Mouse (Mus musculus) left cerebral cortex, adult 8-10 months (tissue): ENCODE data around the gene Sirt1. TPM values are rescaled to one million over a fixed set of nuclear protein-coding genes. Genes with fewer than 3 reads are reported as not detected.
A peak's percentile ranks its signal among the peaks of the same experiment; 100 is the strongest.

Experiments
- DNase-seq, 2 experiments: peaks; one replicate each; pipeline ENCODE4 v3.0.0; 2022; ENCODE audit warnings: low spot score in 2 of 2
- total RNA-seq, 4 experiments: library from RNA; stranded (reverse); gene quantifications; 2 replicates each; pipeline ENCODE4 v1.2.4; 2022

Gene Sirt1
- total RNA-seq, 4 experiments from 2014 or later, result 14.2 to 16.5 (median 14.7) TPM

DNA sequence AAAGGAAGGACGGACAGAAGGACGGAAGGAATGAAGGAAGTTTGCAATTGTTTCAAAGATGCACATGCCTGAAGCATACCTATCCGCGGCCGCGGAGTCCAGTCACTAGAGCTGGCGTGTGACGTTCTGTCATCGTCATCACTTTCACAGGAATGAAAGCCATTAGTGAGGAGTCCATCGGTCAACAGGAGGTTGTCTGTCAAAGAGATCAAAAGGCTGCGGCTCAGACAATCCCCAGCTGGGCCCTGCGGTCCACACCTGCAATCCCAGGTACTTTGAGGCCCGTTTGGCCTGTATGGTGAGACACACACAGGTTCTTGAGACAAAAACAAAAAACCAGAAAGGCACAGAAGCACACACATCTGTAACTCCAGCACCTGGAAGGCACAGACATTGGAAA lies 44.6 kb downstream of the Sirt1 start:
- DNase-seq, result no peak

- no peak for DNase-seq
Observed at GRCm38 (mm10) chr10:63327091-63327490, 54.4 kb downstream of the Sirt1 start.

DNA sequence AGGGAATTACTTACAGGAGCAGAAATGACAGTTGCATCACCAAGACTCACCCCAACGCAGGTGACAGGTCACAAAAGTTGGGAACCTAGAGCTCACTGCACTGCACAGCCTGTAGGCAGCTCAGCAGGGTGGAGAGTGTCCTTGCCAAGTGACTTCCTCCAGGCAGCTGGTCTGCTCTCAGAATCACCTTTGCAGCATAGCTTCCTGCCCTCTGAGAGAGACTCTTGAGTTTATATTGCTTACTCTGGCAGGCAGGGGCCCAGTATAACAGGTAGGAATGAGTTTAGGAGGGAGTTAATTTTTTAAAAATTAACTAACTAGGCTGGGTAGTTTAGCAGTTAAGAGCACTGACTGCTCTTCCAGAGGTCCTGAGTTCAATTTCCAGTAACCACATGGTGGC lies 67.8 kb downstream of the Sirt1 start:
- DNase-seq, result no peak

DNA sequence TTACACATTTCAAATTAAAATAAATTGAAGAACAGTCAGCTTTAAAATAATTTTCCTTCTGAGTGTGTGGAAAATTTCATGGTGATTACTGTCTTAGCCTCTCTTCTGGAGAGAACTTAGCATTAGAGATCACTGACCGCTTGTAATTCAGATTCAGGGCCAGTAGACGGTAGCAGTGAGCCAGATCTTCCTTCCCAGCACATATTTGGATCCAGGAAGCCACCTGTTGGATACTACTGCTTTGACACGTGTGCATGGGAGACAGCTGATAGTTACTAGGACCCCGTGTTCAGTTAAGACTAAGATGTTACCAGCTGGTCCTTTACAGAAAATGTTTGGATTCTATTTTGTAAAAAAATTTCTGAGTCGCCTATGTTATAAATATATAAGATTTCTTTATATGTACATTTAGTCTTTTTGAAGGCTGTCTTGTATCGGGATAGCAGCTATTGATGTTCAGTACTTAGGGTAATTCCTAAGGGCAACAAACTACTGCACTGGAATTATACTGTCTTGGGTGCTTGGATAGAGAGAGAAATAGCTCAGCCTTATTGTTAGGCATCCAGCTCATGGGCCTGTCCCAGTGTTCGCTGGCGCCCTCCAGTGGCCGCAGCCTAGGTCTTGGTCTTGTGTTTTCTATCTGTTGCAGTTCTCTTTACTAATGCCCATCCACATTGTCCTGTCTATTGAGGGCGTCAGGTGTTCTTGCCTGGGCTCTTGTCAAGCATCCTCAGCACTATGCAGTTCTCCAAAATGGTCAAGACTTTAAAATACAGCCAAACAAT lies 72.7 kb downstream of the Sirt1 start:
- peak; percentile 67 to 80 for DNase-seq

DNA sequence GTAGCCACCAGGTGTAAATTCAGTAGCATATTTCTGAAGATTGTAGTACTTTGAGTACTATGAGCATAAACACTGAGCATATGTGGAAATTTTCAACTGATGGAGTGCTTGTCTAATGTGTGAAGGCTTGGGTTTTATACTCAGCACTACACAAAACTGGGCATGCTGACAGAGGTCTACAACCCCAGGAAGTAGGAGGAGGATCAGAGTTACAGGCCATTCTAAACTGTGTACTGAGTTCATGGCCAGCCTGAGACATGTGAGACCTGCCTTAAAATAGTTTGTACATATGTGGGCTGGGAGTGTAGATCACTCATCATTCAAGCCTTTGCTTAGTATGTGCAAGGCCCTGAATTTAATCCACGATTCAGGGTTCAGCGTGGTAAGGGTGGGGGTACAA lies 79.1 kb downstream of the Sirt1 start:
- DNase-seq, result no peak

- no peak for DNase-seq
Observed at GRCm38 (mm10) chr10:63282846-63283245, 98.7 kb downstream of the Sirt1 start.

DNA sequence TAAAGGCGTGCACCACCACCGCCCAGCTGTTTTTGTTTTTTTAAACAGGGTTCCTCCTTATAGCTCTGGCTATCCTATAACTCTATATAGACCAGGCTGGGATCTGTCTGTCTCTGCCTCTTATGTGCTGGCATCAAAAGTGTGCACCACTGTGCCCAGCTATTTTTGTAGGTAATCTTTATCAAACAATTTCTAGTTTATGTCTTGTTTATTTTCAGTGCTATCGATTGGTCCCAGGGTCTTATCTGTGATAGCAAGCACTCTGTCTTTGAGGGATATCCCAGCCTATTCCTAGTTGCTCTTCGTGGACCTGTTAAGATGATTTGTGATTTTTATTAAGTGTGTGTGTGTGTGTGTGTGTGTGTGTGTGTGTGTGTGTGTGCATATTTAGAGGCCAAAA lies 99.1 kb downstream of the Sirt1 start:
- DNase-seq, result no peak

DNA sequence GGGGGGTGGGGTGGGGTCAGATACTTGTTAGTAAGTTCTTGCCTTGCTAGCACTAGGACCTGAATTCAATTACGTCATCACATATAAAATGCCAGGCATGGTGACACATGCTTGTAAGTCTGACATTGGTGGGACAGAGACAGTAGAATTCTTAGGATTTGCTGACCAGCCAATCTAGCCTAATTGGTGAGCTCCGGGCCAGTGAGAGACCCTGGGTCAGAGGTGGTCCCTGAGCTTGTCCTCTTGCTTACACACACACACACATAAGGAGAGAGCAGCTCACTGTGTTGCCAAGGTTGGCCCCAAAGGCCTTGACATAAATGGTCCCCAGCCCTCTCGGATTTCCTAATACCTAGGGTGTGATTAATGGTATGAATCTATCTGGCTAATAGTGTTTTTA lies 101.7 kb downstream of the Sirt1 start:
- DNase-seq, result no peak

DNA sequence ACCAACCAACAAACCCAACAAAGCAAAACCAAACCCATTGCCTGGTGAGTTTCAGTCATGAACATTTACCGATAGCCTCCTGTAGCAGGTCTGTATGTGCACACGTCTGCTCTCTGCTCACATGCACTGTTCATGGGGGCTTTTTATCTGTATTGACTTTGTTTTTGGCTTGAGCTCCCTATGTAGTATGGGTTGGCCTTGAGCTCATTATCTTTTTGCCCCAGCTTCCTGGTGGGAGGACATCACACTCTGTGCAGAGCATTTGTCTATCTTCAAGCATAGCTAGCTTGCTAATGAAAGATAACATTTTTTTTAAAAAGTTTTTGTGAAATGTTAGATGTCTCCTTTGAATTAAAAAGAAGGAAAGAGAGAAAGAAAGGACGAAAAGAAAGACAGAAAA lies 104.5 kb downstream of the Sirt1 start:
- DNase-seq, result no peak

DNA sequence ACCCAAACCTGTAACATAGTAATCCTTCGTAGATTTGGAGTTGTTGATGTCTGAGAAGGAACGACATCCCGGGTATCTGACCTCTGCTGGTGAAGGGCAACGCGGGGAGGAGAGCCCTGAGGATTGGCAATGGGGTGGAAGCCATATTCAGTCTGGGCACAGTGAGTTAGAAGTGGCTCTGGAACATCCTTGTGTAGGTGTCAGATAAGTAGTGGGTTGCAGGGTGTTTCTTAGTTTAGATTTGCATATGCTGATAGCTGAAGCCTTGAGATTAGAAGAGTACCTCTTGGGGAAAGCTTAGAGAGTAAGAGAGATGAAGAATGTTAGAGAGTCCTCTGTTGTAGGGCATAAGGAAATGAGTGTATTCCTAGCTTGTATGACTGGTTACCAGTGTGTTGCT lies 108.6 kb downstream of the Sirt1 start:
- DNase-seq, result no peak

GRCm38 (mm10) chr10:63272401-63272800 lies 109.1 kb downstream of the Sirt1 start:
- no peak for DNase-seq

Other genes with a start within 250 kb of the Sirt1 start
- 1 to 10 TPM; 3.5 to 4.4 (median 4.0) TPM for gene Mypn, start 177.8 kb downstream of the Sirt1 start, total RNA-seq
- 10 to 100 TPM; 46.1 to 57.5 (median 53.0) TPM for gene Herc4, start 137.9 kb downstream of the Sirt1 start, total RNA-seq
- gene Dnajc12, start 739 bp upstream of the Sirt1 start, total RNA-seq, result 10 to 100 TPM; 25.0 to 33.4 (median 27.9) TPM
- not detected for gene Gm7075, start 40.1 kb upstream of the Sirt1 start, total RNA-seq
- gene Ctnna3, start 48.4 kb upstream of the Sirt1 start, total RNA-seq, result 1 to 10 TPM; 3.2 to 4.6 (median 4.0) TPM